Mouse (Mus musculus) liver, embryonic 16.5 days (tissue): ENCODE results near the gene Rpl10a. TPM values are rescaled to one million over a fixed set of nuclear protein-coding genes. Genes with fewer than 3 reads are reported as not detected.
"Not testable (repeated sequence)": the region's sequence is repeated elsewhere in the genome, so short reads cannot be mapped to it uniquely, and the experiment has no call there.

Experiments used
- ATAC-seq: fragments of 200-750 bp; cut with Nextera tagmentation; 2 replicates; pipeline ENCODE4 v1.8.0; 2017; ENCODE audit warnings: low read depth, mild to moderate bottlenecking, moderate number of reproducible peaks, moderate library complexity
- H3K27ac ChIP-seq: fragments of 300-500 bp; sonication (generic); 2 replicates; pipeline ENCODE4 v1.5.1; 2014; ENCODE audit warnings: mild to moderate bottlenecking, low read length
- H3K27me3 ChIP-seq: fragments of 300-500 bp; sonication (generic); 2 replicates; pipeline ENCODE4 v1.6.1; 2014; ENCODE audit warnings: low read depth, low read length, mixed read lengths; ENCODE audit not compliant: control insufficient read depth, insufficient read depth
- H3K36me3 ChIP-seq: fragments of 300-500 bp; sonication (generic); 2 replicates; pipeline ENCODE4 v1.6.1; 2014; ENCODE audit warnings: mild to moderate bottlenecking; ENCODE audit not compliant: control insufficient read depth, insufficient read depth
- H3K4me1 ChIP-seq: fragments of 300-500 bp; sonication (generic); 2 replicates; pipeline ENCODE4 v1.6.1; 2014; ENCODE audit warnings: low read depth, low read length, mixed read lengths; ENCODE audit not compliant: control insufficient read depth
- H3K4me2 ChIP-seq: fragments of 300-500 bp; sonication (generic); 2 replicates; pipeline ENCODE4 v1.6.1; 2014; ENCODE audit warnings: low read depth, low read length, mixed read lengths
- H3K4me3 ChIP-seq: fragments of 300-500 bp; sonication (generic); 2 replicates; pipeline ENCODE4 v1.5.1; 2014; ENCODE audit warnings: low read depth, mild to moderate bottlenecking, low read length
- H3K9ac ChIP-seq: fragments of 300-500 bp; sonication (generic); 2 replicates; pipeline ENCODE4 v1.6.1; 2014; ENCODE audit warnings: low read depth, low read length
- H3K9me3 ChIP-seq: fragments of 300-500 bp; sonication (generic); replicated peaks from 2 replicates; pipeline ENCODE4 v1.6.1; 2016; ENCODE audit warnings: low read length; ENCODE audit not compliant: control insufficient read depth
- WGBS: fragments of 180-500 bp; shearing (Covaris S2); extraction: QIAGEN DNeasy Blood & Tissue Kit; methylation state at CpG from one replicate; pipeline ENCODE4 v1.1.7; 2014; ENCODE audit not compliant: insufficient replicate concordance; 5-methylcytosine and 5-hydroxymethylcytosine counted together
- polyA plus RNA-seq: library from polyadenylated mRNA; unstranded; fragments of >200 nt; fragmentation: Nextera tagmentation; extraction: Ambion mirVana; gene quantifications from 2 replicates; pipeline ENCODE4 v1.2.1, GENCODE M21; 2015

Rpl10a gene
- polyA plus RNA-seq, 1 experiment from 2014 or later, result 280 TPM

GRCm38 (mm10) chr17:28313880-28314225, 14.4 kb upstream of the Rpl10a start:
- Histone ChIP-seq H3K27ac (peak overlapping the region; percentile 84), H3K9me3 (no peaks in the 10 kb centered on the region), H3K4me3 (peak overlapping the region; percentile 87), H3K27me3 (no peaks in the 10 kb centered on the region), H3K4me1 (peaks cover 27% of the 10 kb centered on the region), H3K4me2 (peak overlapping the region; percentile 98), H3K9ac (peak overlapping the region; percentile 93), H3K36me3 (no peaks in the 10 kb centered on the region)
- WGBS, result under 1% methylated on average over 11 of the region's 11 CpGs
- ATAC-seq, result peak; percentile 1; the same call in 1 of the 2 replicates

DNA sequence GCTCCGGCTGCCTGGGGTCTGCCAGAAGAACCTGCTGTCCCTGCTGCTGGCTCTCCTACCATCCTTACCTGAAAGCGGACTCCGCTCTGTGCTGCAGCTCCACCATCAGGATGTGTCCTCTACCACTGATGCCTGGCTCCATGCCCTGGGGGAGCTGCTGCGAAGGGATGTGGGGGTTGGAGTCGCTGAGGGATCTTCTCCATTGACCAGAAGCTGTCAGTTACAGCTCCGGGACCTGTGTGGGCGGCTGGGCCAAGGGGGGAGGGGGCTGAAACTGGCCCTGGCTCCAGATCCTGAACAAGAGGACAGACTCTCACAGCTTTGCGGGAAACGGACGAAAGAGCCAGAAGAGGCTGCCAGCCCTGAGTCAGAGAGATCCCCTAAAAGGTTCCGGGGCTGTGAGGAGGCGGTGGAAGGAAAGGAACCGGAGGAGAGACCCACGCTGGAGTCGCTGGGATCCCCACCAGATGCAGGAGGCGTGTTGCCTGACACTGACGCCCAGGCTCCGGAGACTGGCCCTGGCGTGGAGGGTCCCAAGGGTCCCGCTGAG, 12.6 kb upstream of the Rpl10a start:
- WGBS, result 86% methylated on average over 20 of the region's 20 CpGs
- Histone ChIP-seq H3K36me3 (no peaks in the 10 kb centered on the region), H3K4me2 (no peak overlapping the region), H3K9ac (no peak overlapping the region), H3K27me3 (no peaks in the 10 kb centered on the region), H3K9me3 (no peaks in the 10 kb centered on the region), H3K4me3 (no peak overlapping the region), H3K4me1 (peaks cover 27% of the 10 kb centered on the region), H3K27ac (no peak overlapping the region)
- no peak for ATAC-seq

DNA sequence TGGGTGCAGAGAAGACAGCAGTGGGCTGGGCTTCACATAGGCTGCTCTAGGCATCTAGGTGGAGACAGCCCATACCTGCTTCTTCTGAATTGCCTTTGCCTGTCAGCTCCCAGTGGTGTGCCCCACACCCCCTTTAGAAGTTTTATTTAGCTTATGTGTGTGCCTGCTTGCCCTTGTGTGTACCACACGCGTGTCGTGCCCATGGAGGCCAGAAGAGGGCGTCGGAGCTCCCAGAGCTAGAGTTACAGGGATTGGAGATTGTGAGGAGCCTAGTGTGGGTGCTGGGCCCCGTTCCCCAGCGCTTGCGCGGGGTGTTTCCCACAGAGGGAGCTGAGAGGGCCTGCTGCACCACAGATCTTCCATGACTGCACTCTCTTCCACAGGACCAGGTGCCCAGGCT, 11.8 kb upstream of the Rpl10a start:
- no peak overlapping the region for H3K4me3 ChIP-seq
- no peak overlapping the region for H3K9ac ChIP-seq
- H3K27me3 ChIP-seq, result no peaks in the 10 kb centered on the region
- no peak overlapping the region for H3K4me2 ChIP-seq
- peaks cover 27% of the 10 kb centered on the region for H3K4me1 ChIP-seq
- 86% methylated on average over 9 of the region's 9 CpGs for whole genome bisulfite sequencing
- H3K27ac ChIP-seq, result no peak overlapping the region
- ATAC-seq, result no peak
- H3K36me3 ChIP-seq, result no peaks in the 10 kb centered on the region; the same call in 1 of the 2 replicates
- H3K9me3 ChIP-seq, result no peaks in the 10 kb centered on the region

GRCm38 (mm10) chr17:28317091-28317490, 11.2 kb upstream of the Rpl10a start:
- Histone ChIP-seq H3K4me3 (no peak overlapping the region), H3K27me3 (no peaks in the 10 kb centered on the region), H3K9me3 (no peaks in the 10 kb centered on the region), H3K9ac (no peak overlapping the region), H3K36me3 (no peaks in the 10 kb centered on the region; the same call in 1 of the 2 replicates), H3K4me2 (no peak overlapping the region), H3K4me1 (peaks cover 26% of the 10 kb centered on the region), H3K27ac (no peak overlapping the region)
- ATAC-seq, result no peak
- 68% methylated on average over 8 of the region's 8 CpGs for WGBS

GRCm38 (mm10) chr17:28317725-28318124, 10.5 kb upstream of the Rpl10a start:
- no peak overlapping the region for H3K27ac ChIP-seq
- no peaks in the 10 kb centered on the region; the same call in 1 of the 2 replicates for H3K36me3 ChIP-seq
- H3K27me3 ChIP-seq, result no peaks in the 10 kb centered on the region
- ATAC-seq, result no peak
- H3K4me2 ChIP-seq, result no peak overlapping the region
- peaks cover 20% of the 10 kb centered on the region for H3K4me1 ChIP-seq
- no peak overlapping the region for H3K9ac ChIP-seq
- WGBS, result 45% methylated on average over 9 of the region's 9 CpGs
- H3K9me3 ChIP-seq, result no peaks in the 10 kb centered on the region
- H3K4me3 ChIP-seq, result no peak overlapping the region

DNA sequence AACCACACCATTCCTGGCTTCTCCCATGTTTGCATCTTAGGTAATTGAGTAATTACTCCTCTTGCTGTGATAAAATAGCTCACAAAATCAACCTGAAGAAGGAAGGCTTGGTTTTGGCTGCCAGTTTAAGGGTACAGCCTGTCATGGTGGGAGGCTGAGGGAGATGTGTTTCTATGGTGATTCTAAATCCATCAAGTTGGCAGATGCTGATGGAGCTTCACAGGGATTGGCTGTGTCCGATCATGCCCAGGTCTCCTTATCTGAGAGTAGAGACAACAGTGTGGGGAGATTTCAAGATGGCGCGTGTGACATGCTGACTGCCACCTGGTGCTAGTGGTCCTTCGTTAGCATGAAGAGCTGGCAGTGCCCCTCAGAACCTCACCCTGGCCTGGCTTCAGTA, 6.6 kb upstream of the Rpl10a start:
- H3K4me1 ChIP-seq, result peaks cover 9% of the 10 kb centered on the region
- no peak overlapping the region for H3K4me2 ChIP-seq
- no peak overlapping the region for H3K27ac ChIP-seq
- ATAC-seq, result no peak
- no peaks in the 10 kb centered on the region for H3K9me3 ChIP-seq
- no peaks in the 10 kb centered on the region for H3K27me3 ChIP-seq
- H3K4me3 ChIP-seq, result no peak overlapping the region
- H3K9ac ChIP-seq, result no peak overlapping the region
- WGBS, result 77% methylated on average over 4 of the region's 4 CpGs
- H3K36me3 ChIP-seq, result no peaks in the 10 kb centered on the region; the same call in 1 of the 2 replicates

- Histone ChIP-seq H3K4me3 (no peak overlapping the region), H3K9ac (no peak overlapping the region), H3K27ac (no peak overlapping the region), H3K4me2 (no peak overlapping the region), H3K4me1 (peaks cover 9% of the 10 kb centered on the region), H3K9me3 (no peaks in the 10 kb centered on the region), H3K27me3 (no peaks in the 10 kb centered on the region), H3K36me3 (no peaks in the 10 kb centered on the region; the same call in 1 of the 2 replicates)
- WGBS, result 77% methylated on average over 8 of the region's 8 CpGs
- no peak for ATAC-seq
Observed at GRCm38 (mm10) chr17:28323786-28324185, 4.5 kb upstream of the Rpl10a start.

GRCm38 (mm10) chr17:28324416-28324815, 3.9 kb upstream of the Rpl10a start:
- H3K4me2 ChIP-seq, H3K27me3 ChIP-seq, H3K9ac ChIP-seq, H3K27ac ChIP-seq, H3K36me3 ChIP-seq, H3K9me3 ChIP-seq, H3K4me3 ChIP-seq, ATAC-seq, H3K4me1 ChIP-seq: not testable (repeated sequence)
- WGBS, result 86% methylated on average over 7 of the region's 7 CpGs

DNA sequence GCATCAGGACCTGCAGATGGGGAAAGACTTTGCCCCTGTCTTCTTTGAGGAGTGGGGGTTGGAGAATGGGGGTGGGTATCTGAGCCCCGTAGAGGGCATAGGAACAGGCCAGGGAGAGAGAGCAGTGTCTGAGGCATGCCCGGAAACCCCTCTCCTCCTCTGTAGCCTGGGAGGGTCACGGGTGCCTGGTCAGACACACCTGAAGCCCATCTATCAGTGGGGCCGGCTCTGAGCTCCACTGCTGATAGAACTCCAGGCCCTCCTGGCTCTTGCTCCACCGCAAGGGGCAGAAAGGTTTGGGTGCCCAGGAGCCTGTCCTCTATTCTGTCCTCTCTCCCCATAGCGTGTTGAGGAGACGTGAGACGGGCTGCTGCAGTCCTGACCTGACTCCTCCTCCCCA, 2.5 kb upstream of the Rpl10a start:
- no peaks in the 10 kb centered on the region for H3K27me3 ChIP-seq
- no peak overlapping the region for H3K4me2 ChIP-seq
- H3K27ac ChIP-seq, result no peak overlapping the region
- no peak overlapping the region for H3K9ac ChIP-seq
- peaks cover 16% of the 10 kb centered on the region for H3K4me1 ChIP-seq
- no peak for ATAC-seq
- H3K9me3 ChIP-seq, result no peaks in the 10 kb centered on the region
- 86% methylated on average over 8 of the region's 8 CpGs for WGBS
- peaks cover 8% of the 10 kb centered on the region for H3K36me3 ChIP-seq
- H3K4me3 ChIP-seq, result no peak overlapping the region
